Mouse (Mus musculus): Measurements from ENCODE around the gene Wwc2.

DNA sequence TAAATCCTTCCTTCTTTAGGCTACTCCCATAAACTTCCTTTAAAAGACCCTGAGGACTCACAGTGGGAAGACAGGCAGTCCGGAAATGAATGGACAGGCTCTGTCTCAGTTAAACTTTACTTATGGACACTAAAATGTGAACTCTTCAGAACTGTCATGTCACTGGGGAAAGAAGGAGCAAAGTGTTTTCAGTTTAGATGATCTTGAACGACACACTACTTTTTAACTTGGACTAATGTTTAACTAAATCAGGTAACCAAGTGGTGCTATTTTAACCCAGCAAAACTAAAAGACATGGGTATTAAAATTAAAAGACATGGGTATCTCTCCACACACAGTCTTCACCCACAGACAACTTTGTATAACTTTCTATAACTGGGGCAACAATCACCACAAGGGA lies 19.6 kb downstream of the Wwc2 start:
- TF ChIP-seq CTCF (IDR thresholded peaks at IDR 0.05; ENCODE audit: low read depth, low read length) (no peak), POLR2A (IDR thresholded peaks at IDR 0.05; ENCODE audit: borderline replicate concordance, low read depth, low read length) (no peak)
